Mouse (Mus musculus) adrenal gland (tissue): ENCODE data around the gene Rufy3.

Source experiments
- intact Hi-C: fragments of 180-260 bp; cut with DNase I; formaldehyde crosslinking; loops from one replicate; pipeline ENCODE4 v1.15.1; 2025

The Rufy3 gene

GRCm38 (mm10) chr5:88627545-88627944 lies 62.7 kb downstream of the Rufy3 start:
- intact Hi-C loops = loop anchor here (5.0 kb wide), 1 partner anchor 60 kb away; the partner anchor contains the start of gene Rufy3

- intact Hi-C loops = loop anchor here (5.0 kb wide), 1 partner anchor 62 kb away; the partner anchor contains the start of gene Rufy3
Observed at GRCm38 (mm10) chr5:88629125-88629524, 64.3 kb downstream of the Rufy3 start.

- intact Hi-C loops = loop anchor here (5.0 kb wide), 1 partner anchor 63 kb away; the partner anchor contains the start of gene Rufy3
Observed at GRCm38 (mm10) chr5:88629987-88630386, 65.1 kb downstream of the Rufy3 start.

- intact Hi-C loops = no loop called here
Observed at GRCm38 (mm10) chr5:88630883-88631282, 66.0 kb downstream of the Rufy3 start.

GRCm38 (mm10) chr5:88631545-88631944 lies 66.7 kb downstream of the Rufy3 start:
- intact Hi-C loops = no loop called here

- intact Hi-C loops = no loop called here
Observed at GRCm38 (mm10) chr5:88632463-88632862, 67.6 kb downstream of the Rufy3 start.

- intact Hi-C loops = no loop called here
Observed at GRCm38 (mm10) chr5:88634076-88634475, 69.2 kb downstream of the Rufy3 start.

- intact Hi-C loops = no loop called here
Observed at GRCm38 (mm10) chr5:88642786-88643185, 77.9 kb downstream of the Rufy3 start.

- intact Hi-C loops = no loop called here
Observed at GRCm38 (mm10) chr5:88643491-88643890, 78.7 kb downstream of the Rufy3 start.

GRCm38 (mm10) chr5:88644901-88645300 lies 80.1 kb downstream of the Rufy3 start:
- intact Hi-C loops = no loop called here

GRCm38 (mm10) chr5:88645405-88645804 lies 80.6 kb downstream of the Rufy3 start:
- intact Hi-C loops = no loop called here

- intact Hi-C loops = no loop called here
Observed at GRCm38 (mm10) chr5:88649250-88650173, 84.7 kb downstream of the Rufy3 start.

- intact Hi-C loops = no loop called here
Observed at GRCm38 (mm10) chr5:88652589-88652988, 87.7 kb downstream of the Rufy3 start.

GRCm38 (mm10) chr5:88657868-88658267 lies 93.0 kb downstream of the Rufy3 start:
- intact Hi-C loops = no loop called here

GRCm38 (mm10) chr5:88663151-88663550 lies 98.3 kb downstream of the Rufy3 start:
- intact Hi-C loops = loop anchor here (5.0 kb wide), 1 partner anchor 96 kb away; the partner anchor contains the start of gene Rufy3

GRCm38 (mm10) chr5:88663875-88664274 lies 99.0 kb downstream of the Rufy3 start:
- intact Hi-C loops = loop anchor here (5.0 kb wide), 1 partner anchor 97 kb away; the partner anchor contains the start of gene Rufy3

GRCm38 (mm10) chr5:88674703-88675442 lies 110.0 kb downstream of the Rufy3 start:
- intact Hi-C loops = loop anchor here (10.0 kb wide), 1 partner anchor 50 kb away; the partner anchor contains the start of gene Mob1b

GRCm38 (mm10) chr5:88675443-88676387 lies 110.9 kb downstream of the Rufy3 start, which contains the start of gene Grsf1:
Grsf1 (minus strand) TSS chr5:88676171.
- intact Hi-C loops = loop anchor here (10.0 kb wide), 1 partner anchor 49 kb away; the partner anchor contains the start of gene Mob1b

- intact Hi-C loops = loop anchor here (10.0 kb wide), 1 partner anchor 46 kb away; the partner anchor contains the start of gene Mob1b
Observed at GRCm38 (mm10) chr5:88678929-88679328, 114.1 kb downstream of the Rufy3 start.

- intact Hi-C loops = loop anchor here (10.0 kb wide), 1 partner anchor 45 kb away; the partner anchor contains the start of gene Mob1b
Observed at GRCm38 (mm10) chr5:88679341-88679740, 114.5 kb downstream of the Rufy3 start.
